ENCODE assay signal across 15 mouse cellular contexts in genomic region chr2:93780528-93780927, GRCm38 (mm10). TPM values are rescaled to one million over a fixed set of nuclear protein-coding genes. Genes with fewer than 3 reads are reported as not detected.
DNase-seq lines count a peak whose midpoint lies in the region; ATAC-seq lines count a peak whose summit lies in the region.
"Had no signal": no experiment of that assay in that cellular context is flagged by ENCODE, and none has a peak within 500 bp of the region (broad histone marks: within the 10 kb centered on the region; RNA-seq: fewer than 3 reads in every experiment).

No protein-coding gene starts in this region.

- ATAC-seq in hindbrain, embryonic 14.5 days (ENCODE audit: low FRiP score) = no peak
- ATAC-seq in monocyte, adult 5-6 weeks (replicated peaks; ENCODE audit: insufficient number of reproducible peaks, low FRiP score, low TSS enrichment, poor library complexity, severe bottlenecking) = no peak
- ATAC-seq: CD4-positive, CD25-positive, alpha-beta regulatory T cell, adult 4 months; forebrain, embryonic 15.5 days had no signal

- H3K9me3 ChIP-seq in hindbrain, embryonic 10.5 days = no peaks in the 10 kb centered on the region
- no peaks in the 10 kb centered on the region for H3K9me3 ChIP-seq in hindbrain, embryonic 14.5 days (ENCODE audit: control insufficient read depth, low read length)
- no peaks in the 10 kb centered on the region for H3K9me3 ChIP-seq in embryonic facial prominence, embryonic 10.5 days
- H3K9me3 ChIP-seq: forebrain, embryonic 15.5 days; hindbrain, embryonic 15.5 days had no signal

- H3K4me3 ChIP-seq in hindbrain, embryonic 10.5 days = no peak overlapping the region
- H3K4me3 ChIP-seq in hindbrain, embryonic 14.5 days (replicated peaks; ENCODE audit: low read length) = no peak overlapping the region
- no peak overlapping the region for H3K4me3 ChIP-seq in embryonic facial prominence, embryonic 10.5 days
- H3K4me3 ChIP-seq: forebrain, embryonic 15.5 days; hindbrain, embryonic 15.5 days had no signal

- H3K4me1 ChIP-seq in hindbrain, embryonic 10.5 days (replicated peaks) = peaks cover 66% of the 10 kb centered on the region
- peaks cover 18% of the 10 kb centered on the region for H3K4me1 ChIP-seq in hindbrain, embryonic 14.5 days (replicated peaks; ENCODE audit: control insufficient read depth, insufficient read depth, low read length)
- peaks cover 75% of the 10 kb centered on the region for H3K4me1 ChIP-seq in embryonic facial prominence, embryonic 10.5 days

- DNase-seq in gastrocnemius, adult 18-20 months (ENCODE audit: low spot score) = peak; percentile 58
- DNase-seq in gastrocnemius, postnatal 4 days (ENCODE audit: low spot score in 2 of 2) = no peak
- DNase-seq in hindbrain, embryonic 10.5 days (ENCODE audit: low spot score) = no peak
- no peak for DNase-seq in hindbrain, embryonic 14.5 days (ENCODE audit: low spot score)
- no peak for DNase-seq in embryonic facial prominence, embryonic 10.5 days (ENCODE audit: low spot score)
- peak; percentile 50 for DNase-seq in gastrocnemius, postnatal 25 days
- no peak for DNase-seq in right cerebral cortex, adult 2 months (ENCODE audit: low spot score in 2 of 2)
- DNase-seq: adrenal gland, postnatal 25 days; B cell, adult 2 months; cerebellum, adult 18-20 months; heart, postnatal 10 days had no signal

- H3K27me3 ChIP-seq in hindbrain, embryonic 10.5 days (ENCODE audit: insufficient read depth, poor library complexity, severe bottlenecking) = no peaks in the 10 kb centered on the region
- no peaks in the 10 kb centered on the region for H3K27me3 ChIP-seq in hindbrain, embryonic 14.5 days (ENCODE audit: control insufficient read depth, insufficient read depth, low read length)
- no peaks in the 10 kb centered on the region for H3K27me3 ChIP-seq in embryonic facial prominence, embryonic 10.5 days (replicated peaks; ENCODE audit: low read depth, poor library complexity, severe bottlenecking)
- H3K27me3 ChIP-seq: forebrain, embryonic 15.5 days; hindbrain, embryonic 15.5 days had no signal

- H3K36me3 ChIP-seq in hindbrain, embryonic 10.5 days = no peaks in the 10 kb centered on the region
- peaks cover 17% of the 10 kb centered on the region; the same call in 1 of the 2 replicates for H3K36me3 ChIP-seq in hindbrain, embryonic 14.5 days (replicated peaks; ENCODE audit: control insufficient read depth, insufficient read depth)
- H3K36me3 ChIP-seq in embryonic facial prominence, embryonic 10.5 days (replicated peaks) = peaks cover 10% of the 10 kb centered on the region
- H3K36me3 ChIP-seq: forebrain, embryonic 15.5 days; hindbrain, embryonic 15.5 days had no signal

- H3K4me2 ChIP-seq in hindbrain, embryonic 14.5 days (replicated peaks) = no peak overlapping the region
- H3K4me2 ChIP-seq: forebrain, embryonic 15.5 days; hindbrain, embryonic 15.5 days had no signal

- peak overlapping the region; percentile 74; the same call in 1 of the 2 replicates for H3K27ac ChIP-seq in hindbrain, embryonic 10.5 days
- H3K27ac ChIP-seq in hindbrain, embryonic 14.5 days = no peak overlapping the region
- H3K27ac ChIP-seq in embryonic facial prominence, embryonic 10.5 days (replicated peaks) = 0 out of 2 replicates have a peak overlapping the region, but pooled peaks have one; percentile 37
- H3K27ac ChIP-seq: forebrain, embryonic 15.5 days; hindbrain, embryonic 15.5 days had no signal

- WGBS in hindbrain, embryonic 10.5 days = 76% methylated on average over 10 of the region's 10 CpGs
- 79% methylated on average over 10 of the region's 10 CpGs for WGBS in hindbrain, embryonic 14.5 days
- 71% methylated on average over 10 of the region's 10 CpGs for WGBS in embryonic facial prominence, embryonic 10.5 days

- no peak overlapping the region for H3K9ac ChIP-seq in hindbrain, embryonic 14.5 days
- H3K9ac ChIP-seq: forebrain, embryonic 15.5 days; hindbrain, embryonic 15.5 days had no signal

RNA-seq across cellular contexts. Expression of gene Ext2, which starts 41.8 kb away (rescaled TPM):
- total RNA-seq in gastrocnemius, adult 18-20 months (2021) = 10 to 100 TPM; 39.0 to 40.2 TPM
- 10 to 100 TPM; 61.4 to 65.5 TPM for total RNA-seq in gastrocnemius, postnatal 4 days (2021)
- polyA plus RNA-seq in hindbrain, embryonic 10.5 days (2016; fragmentation: Nextera tagmentation; extraction: Ambion mirVana) = 69.5 and 77.1 TPM in 2 replicates
- polyA plus RNA-seq in hindbrain, embryonic 14.5 days (2014; fragmentation: Nextera tagmentation; extraction: Ambion mirVana) = 71.3 and 77.7 TPM in 2 replicates
- polyA plus RNA-seq in embryonic facial prominence, embryonic 10.5 days (2016; fragmentation: Nextera tagmentation; extraction: Ambion mirVana) = 73.6 and 76.0 TPM in 2 replicates
- 10 to 100 TPM; 30.7 to 34.6 TPM for total RNA-seq in gastrocnemius, postnatal 25 days (2021)
- total RNA-seq in monocyte, adult 5-6 weeks (2017) = 10.4 to 43.3 TPM (median 12.9 TPM) in 3 replicates

Comparison
In these comparisons a context has a peak if more than half of its experiments do, and no peak if none do; other contexts are left out.
1. DNase-seq: peak in gastrocnemius, adult 18-20 months (single experiment) and gastrocnemius, postnatal 25 days (single experiment); none in gastrocnemius, postnatal 4 days (0 of 2), hindbrain, embryonic 10.5 days (single experiment), hindbrain, embryonic 14.5 days (single experiment), embryonic facial prominence, embryonic 10.5 days (single experiment) and right cerebral cortex, adult 2 months (0 of 2).